Mouse (Mus musculus) limb, embryonic 11.5 days (tissue): Measurements from ENCODE around the gene Frmd4b. TPM values are rescaled to one million over a fixed set of nuclear protein-coding genes. Genes with fewer than 3 reads are reported as not detected.

Source experiments
- ATAC-seq: fragments of 200-750 bp; cut with Nextera tagmentation; 2 replicates; pipeline ENCODE4 v1.8.0; 2017; ENCODE audit warnings: low read depth; ENCODE audit not compliant: insufficient number of reproducible peaks, low FRiP score, low TSS enrichment
- DNase-seq: peaks from one replicate; pipeline ENCODE4 v3.0.0-alpha.2; 2015; ENCODE audit warnings: low spot score
- H3K27ac ChIP-seq: fragments of 300-500 bp; sonication (generic); replicated peaks from 2 replicates; pipeline ENCODE4 v1.5.1; 2014; ENCODE audit warnings: low read depth, mild to moderate bottlenecking, low read length
- H3K27me3 ChIP-seq: fragments of 300-500 bp; sonication (generic); 2 replicates; pipeline ENCODE4 v1.6.1; 2014; ENCODE audit warnings: mild to moderate bottlenecking, low read length, mixed read lengths; ENCODE audit not compliant: control insufficient read depth, insufficient read depth
- H3K36me3 ChIP-seq: fragments of 300-500 bp; sonication (generic); 2 replicates; pipeline ENCODE4 v1.6.1; 2014; ENCODE audit warnings: mild to moderate bottlenecking, low read length, moderate library complexity, mixed read lengths; ENCODE audit not compliant: control insufficient read depth, insufficient read depth
- H3K4me1 ChIP-seq: fragments of 300-500 bp; sonication (generic); 2 replicates; pipeline ENCODE4 v1.6.1; 2014; ENCODE audit warnings: low read length, mixed read lengths; ENCODE audit not compliant: control insufficient read depth, insufficient read depth
- H3K4me2 ChIP-seq: fragments of 300-500 bp; sonication (generic); 2 replicates; pipeline ENCODE4 v1.6.1; 2014; ENCODE audit warnings: low read depth, mild to moderate bottlenecking, moderate library complexity; ENCODE audit not compliant: severe bottlenecking
- H3K4me3 ChIP-seq: fragments of 300-500 bp; sonication (generic); 2 replicates; pipeline ENCODE4 v1.5.1; 2014; ENCODE audit warnings: low read depth, low read length
- H3K9ac ChIP-seq: fragments of 300-500 bp; sonication (generic); 2 replicates; pipeline ENCODE4 v1.6.1; 2014; ENCODE audit warnings: mild to moderate bottlenecking, low read length
- H3K9me3 ChIP-seq: fragments of 300-500 bp; sonication (generic); 2 replicates; pipeline ENCODE4 v1.6.1; 2016; ENCODE audit warnings: low read length; ENCODE audit not compliant: control insufficient read depth
- WGBS: fragments of 180-500 bp; shearing (Covaris S2); extraction: QIAGEN DNeasy Blood & Tissue Kit; methylation state at CpG from one replicate; pipeline ENCODE4 v1.1.7; 2014; 5-methylcytosine and 5-hydroxymethylcytosine counted together
- polyA plus RNA-seq: library from polyadenylated mRNA; unstranded; fragments of >200 nt; fragmentation: Nextera tagmentation; extraction: Ambion mirVana; gene quantifications from 2 replicates; pipeline ENCODE4 v1.2.1, GENCODE M21; 2014

Frmd4b gene
- 12.3 and 14.1 TPM in 2 replicates for polyA plus RNA-seq

GRCm38 (mm10) chr6:97617266-97617743, at the start of gene Frmd4b:
Frmd4b (minus strand) TSS chr6:97617541.
- ATAC-seq (peak; percentile 85), DNase-seq (peak; percentile 79)
- Histone ChIP-seq H3K4me1 (no peaks in the 10 kb centered on the region), H3K36me3 (no peaks in the 10 kb centered on the region), H3K9ac (peak within 1 kb of the TSS; percentile 22), H3K4me2 (peak within 1 kb of the TSS; percentile 80), H3K4me3 (peak within 1 kb of the TSS; percentile 70), H3K27ac (no peak within 1 kb of the TSS), H3K9me3 (no peaks in the 10 kb centered on the region), H3K27me3 (peaks cover 3% of the 10 kb centered on the region; the same call in 1 of the 2 replicates)
- under 1% methylated on average over 41 of the region's 42 CpGs for WGBS

- no peak overlapping the region for H3K4me2 ChIP-seq
- no peak for DNase-seq
- no peak for ATAC-seq
Measured at GRCm38 (mm10) chr6:97666417-97666816, 49.1 kb upstream of the Frmd4b start.

GRCm38 (mm10) chr6:97658921-97659320, 41.6 kb upstream of the Frmd4b start:
- Histone ChIP-seq H3K4me1 (no peaks in the 10 kb centered on the region), H3K9me3 (no peaks in the 10 kb centered on the region), H3K36me3 (no peaks in the 10 kb centered on the region), H3K9ac (no peak overlapping the region), H3K4me2 (no peak overlapping the region), H3K27ac (no peak overlapping the region), H3K4me3 (no peak overlapping the region), H3K27me3 (no peaks in the 10 kb centered on the region)
- DNase-seq (no peak), ATAC-seq (no peak)
- WGBS, result 83% methylated on average over 6 of the region's 6 CpGs

More at GRCm38 (mm10) chr6:97666417-97666816, 49.1 kb upstream of the Frmd4b start:
- no peaks in the 10 kb centered on the region for H3K9me3 ChIP-seq
- no peak overlapping the region for H3K4me3 ChIP-seq
- H3K27ac ChIP-seq, result no peak overlapping the region
- H3K36me3 ChIP-seq, result no peaks in the 10 kb centered on the region
- H3K9ac ChIP-seq, result no peak overlapping the region
- 8% methylated on average over 2 of the region's 2 CpGs for whole genome bisulfite sequencing
- H3K4me1 ChIP-seq, result no peaks in the 10 kb centered on the region
- no peaks in the 10 kb centered on the region for H3K27me3 ChIP-seq

GRCm38 (mm10) chr6:97655986-97656385, 38.6 kb upstream of the Frmd4b start:
- DNase-seq (no peak), ATAC-seq (no peak)
- no peak overlapping the region for H3K4me3 ChIP-seq
- H3K36me3 ChIP-seq, result no peaks in the 10 kb centered on the region
- H3K4me1 ChIP-seq, result no peaks in the 10 kb centered on the region
- H3K27ac ChIP-seq, result no peak overlapping the region
- no peaks in the 10 kb centered on the region for H3K27me3 ChIP-seq
- 86% methylated on average over 3 of the region's 3 CpGs for WGBS
- H3K4me2 ChIP-seq, result no peak overlapping the region
- H3K9me3 ChIP-seq, result no peaks in the 10 kb centered on the region
- H3K9ac ChIP-seq, result no peak overlapping the region

GRCm38 (mm10) chr6:97647501-97647900, 30.2 kb upstream of the Frmd4b start:
- no peak overlapping the region for H3K9ac ChIP-seq
- ATAC-seq, result no peak
- WGBS, result 92% methylated on average over 14 of the region's 14 CpGs

GRCm38 (mm10) chr6:97623330-97623729, 6.0 kb upstream of the Frmd4b start:
- DNase-seq (no peak), ATAC-seq (no peak)
- WGBS, result 61% methylated on average over 9 of the region's 9 CpGs
- Histone ChIP-seq H3K9ac (no peak overlapping the region), H3K4me3 (no peak overlapping the region), H3K4me2 (no peak overlapping the region), H3K27me3 (no peaks in the 10 kb centered on the region), H3K4me1 (no peaks in the 10 kb centered on the region), H3K27ac (no peak overlapping the region), H3K9me3 (no peaks in the 10 kb centered on the region), H3K36me3 (no peaks in the 10 kb centered on the region)

More at GRCm38 (mm10) chr6:97647501-97647900, 30.2 kb upstream of the Frmd4b start:
- Histone ChIP-seq H3K9me3 (no peaks in the 10 kb centered on the region), H3K27ac (no peak overlapping the region), H3K36me3 (no peaks in the 10 kb centered on the region), H3K4me2 (no peak overlapping the region), H3K27me3 (no peaks in the 10 kb centered on the region), H3K4me1 (no peaks in the 10 kb centered on the region), H3K4me3 (no peak overlapping the region)
- DNase-seq, result no peak

- H3K9me3 ChIP-seq, result no peaks in the 10 kb centered on the region
Measured at GRCm38 (mm10) chr6:97622236-97622635, 4.9 kb upstream of the Frmd4b start.

GRCm38 (mm10) chr6:97617774-97618173, 433 bp upstream of the Frmd4b start:
- ATAC-seq, result no peak
- H3K9ac ChIP-seq, result peak overlapping the region; percentile 22
- H3K27me3 ChIP-seq, result peaks cover 3% of the 10 kb centered on the region; the same call in 1 of the 2 replicates
- no peaks in the 10 kb centered on the region for H3K9me3 ChIP-seq
- H3K4me3 ChIP-seq, result peak overlapping the region; percentile 70
- WGBS, result 26% methylated on average over 7 of the region's 7 CpGs
- no peaks in the 10 kb centered on the region for H3K4me1 ChIP-seq
- H3K36me3 ChIP-seq, result no peaks in the 10 kb centered on the region
- H3K27ac ChIP-seq, result no peak overlapping the region
- H3K4me2 ChIP-seq, result peak overlapping the region; percentile 80
- DNase-seq, result no peak

More at GRCm38 (mm10) chr6:97622236-97622635, 4.9 kb upstream of the Frmd4b start:
- Histone ChIP-seq H3K4me3 (no peak overlapping the region), H3K36me3 (no peaks in the 10 kb centered on the region), H3K9ac (no peak overlapping the region), H3K4me1 (no peaks in the 10 kb centered on the region), H3K4me2 (no peak overlapping the region), H3K27ac (no peak overlapping the region), H3K27me3 (no peaks in the 10 kb centered on the region)
- ATAC-seq (no peak), DNase-seq (no peak)
- WGBS, result 68% methylated on average over 5 of the region's 5 CpGs
